Mouse (Mus musculus): Measurements from ENCODE around the gene Comt. TPM values are rescaled to one million over a fixed set of nuclear protein-coding genes. Genes with fewer than 3 reads are reported as not detected.

Comt gene
- polyA plus RNA-seq, 1 experiment from 2014 or later = 112 TPM

DNA sequence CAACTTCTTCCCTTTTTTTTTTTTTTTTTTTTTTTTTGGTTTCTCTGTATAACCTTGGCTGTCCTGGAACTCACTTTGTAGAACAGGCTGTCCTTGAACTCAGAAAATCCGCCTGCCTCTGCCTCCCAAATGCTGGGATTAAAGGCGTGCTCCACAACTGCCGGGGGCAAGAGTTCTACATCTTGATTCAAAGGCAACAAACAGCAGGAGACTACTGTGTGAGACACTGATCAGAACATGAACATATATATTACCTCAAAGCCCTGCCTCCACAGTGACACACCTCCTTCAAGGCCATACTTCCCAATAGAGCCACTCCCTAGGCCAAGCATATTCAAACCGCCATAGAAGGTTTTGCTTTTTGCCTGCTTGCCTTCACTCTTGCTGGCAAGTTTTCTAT lies 53.0 kb downstream of the Comt start:
- Histone ChIP-seq H3K9ac (ENCODE audit: low read length) (no peak overlapping the region), H3K36me3 (ENCODE audit: control insufficient read depth, insufficient read depth, low read length) (no peaks in the 10 kb centered on the region), H3K27me3 (ENCODE audit: control insufficient read depth, insufficient read depth, low read length) (no peaks in the 10 kb centered on the region), H3K4me1 (ENCODE audit: control insufficient read depth in 2 of 2, insufficient read depth in 2 of 2, low read length in 2 of 2) (peaks cover 6% of the 10 kb centered on the region in 2 experiments), H3K4me2 (ENCODE audit: low read length) (no peak overlapping the region), H3K4me3 (ENCODE audit: control insufficient read depth in 1 of 2, insufficient read depth in 1 of 2, low read depth in 1 of 2, low read length in 2 of 2) (no peak overlapping the region), H3K27ac (replicated peaks in 1 of 2; ENCODE audit: control insufficient read depth in 1 of 2, insufficient read depth in 1 of 2, low read depth in 2 of 2, low read length in 2 of 2) (no peak overlapping the region), H3K9me3 (ENCODE audit: control insufficient read depth, low read length) (no peaks in the 10 kb centered on the region)
- no peak for ATAC-seq (ENCODE audit: insufficient number of reproducible peaks, insufficient read depth, low FRiP score, low read depth)
- 84% methylated on average over 4 of the region's 4 CpGs for WGBS

DNA sequence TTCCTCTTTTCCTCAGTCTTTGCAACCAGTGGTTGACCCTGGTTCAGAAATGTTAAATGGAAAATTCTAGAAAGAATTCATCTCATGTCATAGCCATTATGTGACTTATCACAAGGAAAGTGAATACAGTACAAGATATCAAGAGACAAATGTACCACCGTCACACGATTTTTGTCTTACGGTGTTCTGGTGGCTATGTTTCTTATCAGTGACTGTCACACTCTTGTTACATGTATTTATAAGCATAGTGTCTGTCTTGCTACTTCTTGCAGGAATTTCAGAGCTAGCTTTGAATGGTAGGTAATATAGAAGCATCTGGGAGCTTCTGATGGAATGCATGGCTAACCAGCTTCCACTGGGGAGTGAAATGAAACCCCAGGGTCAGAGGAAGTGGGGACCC lies 56.5 kb downstream of the Comt start:
- no peak overlapping the region for H3K4me3 ChIP-seq (ENCODE audit: control insufficient read depth in 1 of 2, insufficient read depth in 1 of 2, low read depth in 1 of 2, low read length in 2 of 2)
- H3K27me3 ChIP-seq (ENCODE audit: control insufficient read depth, insufficient read depth, low read length) = no peaks in the 10 kb centered on the region
- H3K9me3 ChIP-seq (ENCODE audit: control insufficient read depth, low read length) = no peaks in the 10 kb centered on the region
- H3K36me3 ChIP-seq (ENCODE audit: control insufficient read depth, insufficient read depth, low read length) = no peaks in the 10 kb centered on the region
- no peak overlapping the region for H3K4me2 ChIP-seq (ENCODE audit: low read length)
- WGBS = 54% methylated on average over 3 of the region's 3 CpGs
- H3K27ac ChIP-seq (replicated peaks in 1 of 2; ENCODE audit: control insufficient read depth in 1 of 2, insufficient read depth in 1 of 2, low read depth in 2 of 2, low read length in 2 of 2) = no peak overlapping the region
- H3K4me1 ChIP-seq (ENCODE audit: control insufficient read depth in 2 of 2, insufficient read depth in 2 of 2, low read length in 2 of 2) = no peaks in the 10 kb centered on the region
- ATAC-seq (ENCODE audit: insufficient number of reproducible peaks, insufficient read depth, low FRiP score, low read depth) = no peak
- no peak overlapping the region for H3K9ac ChIP-seq (ENCODE audit: low read length)

DNA sequence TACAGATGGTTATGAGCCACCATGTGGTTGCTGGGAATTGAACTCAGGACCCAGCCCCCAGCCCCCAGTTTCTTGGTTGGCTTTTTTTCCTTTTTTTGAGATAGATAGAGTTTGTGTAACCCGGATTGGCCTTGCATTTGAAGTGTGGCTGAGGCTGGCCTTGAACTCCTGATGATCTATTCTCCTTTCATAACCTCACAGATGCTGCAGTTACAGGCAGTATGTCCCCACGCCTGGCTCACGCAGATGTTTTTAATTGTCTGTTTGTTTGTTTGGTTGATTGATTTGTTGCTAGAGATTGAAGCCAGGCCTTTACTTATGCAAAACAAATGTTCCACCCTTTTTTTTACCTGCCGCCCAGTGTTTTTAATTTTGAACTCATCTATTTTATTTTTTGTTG lies 59.8 kb downstream of the Comt start:
- Histone ChIP-seq H3K36me3 (ENCODE audit: control insufficient read depth, insufficient read depth, low read length) (no peaks in the 10 kb centered on the region), H3K4me2 (ENCODE audit: low read length) (no peak overlapping the region), H3K9ac (ENCODE audit: low read length) (no peak overlapping the region), H3K4me1 (ENCODE audit: control insufficient read depth in 2 of 2, insufficient read depth in 2 of 2, low read length in 2 of 2) (no peaks in the 10 kb centered on the region), H3K27me3 (ENCODE audit: control insufficient read depth, insufficient read depth, low read length) (no peaks in the 10 kb centered on the region), H3K4me3 (ENCODE audit: control insufficient read depth in 1 of 2, insufficient read depth in 1 of 2, low read depth in 1 of 2, low read length in 2 of 2) (no peak overlapping the region), H3K27ac (replicated peaks in 1 of 2; ENCODE audit: control insufficient read depth in 1 of 2, insufficient read depth in 1 of 2, low read depth in 2 of 2, low read length in 2 of 2) (no peak overlapping the region), H3K9me3 (ENCODE audit: control insufficient read depth, low read length) (peaks cover 3% of the 10 kb centered on the region; the same call in 1 of the 2 replicates)
- ATAC-seq (ENCODE audit: insufficient number of reproducible peaks, insufficient read depth, low FRiP score, low read depth) = no peak
- WGBS = 94% methylated on average over 4 of the region's 4 CpGs

DNA sequence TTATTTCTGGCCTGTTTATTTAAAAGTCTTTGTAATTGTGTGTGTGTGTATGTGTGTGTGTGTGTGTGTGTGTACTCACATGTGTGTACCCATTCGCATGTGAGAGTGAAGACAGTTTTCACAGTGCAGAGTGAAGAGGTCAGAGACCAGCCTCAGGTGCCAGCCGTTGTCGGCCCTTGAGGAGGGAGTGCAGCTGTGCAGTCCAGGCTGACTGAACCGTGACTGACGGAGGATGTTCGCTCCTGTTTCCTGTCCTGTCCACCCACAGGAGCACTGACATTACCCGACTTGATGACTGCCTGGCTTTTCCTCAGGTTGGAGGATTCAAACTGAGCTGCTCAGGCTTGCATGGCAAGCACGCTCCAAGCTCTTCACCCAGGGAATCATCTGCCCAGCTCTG lies 63.7 kb downstream of the Comt start:
- WGBS = 76% methylated on average over 8 of the region's 8 CpGs
- Histone ChIP-seq H3K4me3 (ENCODE audit: control insufficient read depth in 1 of 2, insufficient read depth in 1 of 2, low read depth in 1 of 2, low read length in 2 of 2) (no peak overlapping the region), H3K27me3 (ENCODE audit: control insufficient read depth, insufficient read depth, low read length) (no peaks in the 10 kb centered on the region), H3K9ac (ENCODE audit: low read length) (no peak overlapping the region), H3K4me1 (ENCODE audit: control insufficient read depth in 2 of 2, insufficient read depth in 2 of 2, low read length in 2 of 2) (peaks cover 0 to 2% of the 10 kb centered on the region in 2 experiments; a peak in 1 of 4 replicates), H3K9me3 (ENCODE audit: control insufficient read depth, low read length) (peaks cover 3% of the 10 kb centered on the region; the same call in 1 of the 2 replicates), H3K4me2 (ENCODE audit: low read length) (no peak overlapping the region), H3K36me3 (ENCODE audit: control insufficient read depth, insufficient read depth, low read length) (no peaks in the 10 kb centered on the region), H3K27ac (replicated peaks in 1 of 2; ENCODE audit: control insufficient read depth in 1 of 2, insufficient read depth in 1 of 2, low read depth in 2 of 2, low read length in 2 of 2) (no peak overlapping the region)
- no peak for ATAC-seq (ENCODE audit: insufficient number of reproducible peaks, insufficient read depth, low FRiP score, low read depth)

DNA sequence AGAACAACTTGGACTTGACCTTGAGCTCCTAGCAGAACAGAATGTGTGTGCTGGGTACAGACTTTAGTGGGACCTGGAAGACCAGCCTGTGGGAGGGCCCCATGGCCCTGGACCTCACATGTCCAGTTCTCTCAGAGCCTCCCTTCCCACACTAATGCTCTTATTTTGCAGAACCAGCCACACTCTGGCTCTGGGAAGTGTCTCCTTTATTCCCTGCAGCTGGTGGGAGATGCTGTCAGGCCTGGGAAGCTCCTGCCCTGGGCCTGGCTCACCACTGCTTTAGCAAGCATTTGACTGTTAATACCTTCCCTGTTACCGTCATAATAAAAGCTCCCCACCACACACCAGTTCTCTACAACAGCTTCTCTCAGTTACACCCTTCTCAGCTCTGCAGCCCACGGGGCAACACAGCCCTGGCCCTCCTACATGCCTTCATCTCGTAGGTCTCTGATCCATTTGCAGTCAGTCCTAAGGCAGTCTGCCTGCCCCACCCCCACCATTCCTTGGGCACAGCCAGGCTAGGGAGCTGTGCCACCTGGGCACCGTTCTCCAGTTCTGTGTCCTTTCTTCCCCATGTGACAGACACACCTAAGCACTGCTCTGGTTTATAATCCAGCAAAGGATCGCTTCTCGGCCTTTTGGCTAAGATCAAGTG lies 66.4 kb downstream of the Comt start:
- WGBS = 61% methylated on average over 6 of the region's 6 CpGs
- H3K9ac ChIP-seq (ENCODE audit: low read length) = no peak overlapping the region
- ATAC-seq (ENCODE audit: insufficient number of reproducible peaks, insufficient read depth, low FRiP score, low read depth) = no peak

DNA sequence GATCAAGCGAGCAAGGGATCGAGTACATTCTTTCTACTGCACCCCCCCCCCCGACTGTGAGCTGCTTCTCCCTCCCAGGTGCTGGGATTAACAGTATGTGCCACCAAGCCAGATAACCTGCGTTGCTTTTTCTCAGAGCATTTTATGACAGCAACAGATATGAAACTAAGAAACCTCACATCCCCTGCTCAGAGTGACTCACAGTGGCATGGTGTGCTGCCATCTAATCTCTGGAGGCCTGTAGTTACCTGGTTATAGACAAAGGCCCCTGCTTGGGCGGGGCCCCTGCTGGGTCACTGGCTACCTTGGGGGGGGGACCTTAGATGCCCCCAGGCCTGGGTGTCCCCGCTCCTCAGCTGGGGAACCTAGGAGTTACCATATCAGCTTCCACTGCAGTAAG lies 68.7 kb downstream of the Comt start:
- Histone ChIP-seq H3K27ac (replicated peaks in 1 of 2; ENCODE audit: control insufficient read depth in 1 of 2, insufficient read depth in 1 of 2, low read depth in 2 of 2, low read length in 2 of 2) (no peak overlapping the region), H3K36me3 (ENCODE audit: control insufficient read depth, insufficient read depth, low read length) (no peaks in the 10 kb centered on the region), H3K9me3 (ENCODE audit: control insufficient read depth, low read length) (no peaks in the 10 kb centered on the region), H3K9ac (ENCODE audit: low read length) (no peak overlapping the region), H3K4me3 (ENCODE audit: control insufficient read depth in 1 of 2, insufficient read depth in 1 of 2, low read depth in 1 of 2, low read length in 2 of 2) (no peak overlapping the region), H3K27me3 (ENCODE audit: control insufficient read depth, insufficient read depth, low read length) (no peaks in the 10 kb centered on the region), H3K4me2 (ENCODE audit: low read length) (no peak overlapping the region), H3K4me1 (ENCODE audit: control insufficient read depth in 2 of 2, insufficient read depth in 2 of 2, low read length in 2 of 2) (peaks cover 0 to 2% of the 10 kb centered on the region in 2 experiments; a peak in 1 of 4 replicates)
- no peak for ATAC-seq (ENCODE audit: insufficient number of reproducible peaks, insufficient read depth, low FRiP score, low read depth)
- 73% methylated on average over 6 of the region's 6 CpGs for WGBS

More for the DNA sequence above, 66.4 kb downstream of the Comt start:
- Histone ChIP-seq H3K27ac (replicated peaks in 1 of 2; ENCODE audit: control insufficient read depth in 1 of 2, insufficient read depth in 1 of 2, low read depth in 2 of 2, low read length in 2 of 2) (no peak overlapping the region), H3K36me3 (ENCODE audit: control insufficient read depth, insufficient read depth, low read length) (no peaks in the 10 kb centered on the region), H3K4me3 (ENCODE audit: control insufficient read depth in 1 of 2, insufficient read depth in 1 of 2, low read depth in 1 of 2, low read length in 2 of 2) (no peak overlapping the region), H3K27me3 (ENCODE audit: control insufficient read depth, insufficient read depth, low read length) (no peaks in the 10 kb centered on the region), H3K9me3 (ENCODE audit: control insufficient read depth, low read length) (peaks cover 3% of the 10 kb centered on the region; the same call in 1 of the 2 replicates), H3K4me2 (ENCODE audit: low read length) (no peak overlapping the region), H3K4me1 (ENCODE audit: control insufficient read depth in 2 of 2, insufficient read depth in 2 of 2, low read length in 2 of 2) (peaks cover 0 to 2% of the 10 kb centered on the region in 2 experiments; a peak in 1 of 4 replicates)

DNA sequence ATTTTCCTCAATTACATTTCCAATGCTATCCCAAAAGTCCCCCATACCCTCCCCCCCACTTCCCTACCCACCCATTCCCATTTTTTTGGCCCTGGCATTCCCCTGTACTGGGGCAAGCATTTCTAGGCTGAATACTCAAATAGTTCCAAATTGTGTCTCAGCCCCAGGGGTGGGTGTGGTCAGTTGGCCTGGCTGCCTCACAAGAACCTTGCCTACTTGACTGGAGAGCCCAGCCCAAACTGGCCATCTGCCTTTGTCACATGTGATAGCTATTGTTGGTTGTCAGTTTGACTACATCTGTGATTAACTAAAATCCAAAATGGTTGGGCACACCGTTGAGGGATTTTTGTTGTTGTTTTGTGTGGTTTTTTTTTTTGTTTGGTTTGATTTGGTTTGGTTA lies 69.7 kb downstream of the Comt start:
- ATAC-seq (ENCODE audit: insufficient number of reproducible peaks, insufficient read depth, low FRiP score, low read depth) = no peak
- no peak overlapping the region for H3K9ac ChIP-seq (ENCODE audit: low read length)
- peaks cover 0 to 2% of the 10 kb centered on the region in 2 experiments; a peak in 1 of 4 replicates for H3K4me1 ChIP-seq (ENCODE audit: control insufficient read depth in 2 of 2, insufficient read depth in 2 of 2, low read length in 2 of 2)
- H3K4me3 ChIP-seq (ENCODE audit: control insufficient read depth in 1 of 2, insufficient read depth in 1 of 2, low read depth in 1 of 2, low read length in 2 of 2) = no peak overlapping the region
- H3K27ac ChIP-seq (replicated peaks in 1 of 2; ENCODE audit: control insufficient read depth in 1 of 2, insufficient read depth in 1 of 2, low read depth in 2 of 2, low read length in 2 of 2) = no peak overlapping the region
- WGBS = 72% methylated on average over 1 of the region's 1 CpGs
- H3K4me2 ChIP-seq (ENCODE audit: low read length) = no peak overlapping the region
- H3K36me3 ChIP-seq (ENCODE audit: control insufficient read depth, insufficient read depth, low read length) = no peaks in the 10 kb centered on the region
- H3K9me3 ChIP-seq (ENCODE audit: control insufficient read depth, low read length) = no peaks in the 10 kb centered on the region
- no peaks in the 10 kb centered on the region for H3K27me3 ChIP-seq (ENCODE audit: control insufficient read depth, insufficient read depth, low read length)
